Mouse (Mus musculus) adrenal gland, postnatal 25 days (tissue): Measurements from ENCODE around the gene Serf2. TPM values are rescaled to one million over a fixed set of nuclear protein-coding genes. Genes with fewer than 3 reads are reported as not detected.

Experiments
- DNase-seq: peaks from one replicate; pipeline ENCODE4 v3.0.0; 2021; ENCODE audit warnings: mixed read lengths
- microRNA-seq, 2 experiments: library from miRNA; unstranded; fragments of <30 nt; microRNA quantifications; one replicate each; pipeline ENCODE4 v1.2.0; 2021
- total RNA-seq: library from RNA; stranded (reverse); gene quantifications from 2 replicates; pipeline ENCODE4 v1.2.3, GENCODE M21; 2021

Serf2 gene
- total RNA-seq, 1 experiment from 2014 or later = 351 TPM

- peak; percentile 78 for DNase-seq
Measured at GRCm38 (mm10) chr2:121505942-121506882, 57.2 kb downstream of the Serf2 start, which contains the start of the genes Mfap1a and Wdr76. Gene Mfap1a (minus strand): TSS chr2:121506665. Gene Wdr76 (plus strand): TSS chr2:121506723.

- no peak for DNase-seq
Measured at GRCm38 (mm10) chr2:121507173-121507950, 58.4 kb downstream of the Serf2 start.

Small RNA genes lying within 50 kb of the gene (microRNA-seq; reads per million reads assigned to microRNA genes)
- 0 reads per million in 2 experiments for gene Gm22953

Other genes starting within 250 kb of the Serf2 start
- gene Trp53bp1, start 177.8 kb upstream of the Serf2 start, total RNA-seq = 82.8 and 89.4 TPM in 2 replicates
- 4.9 and 6.2 TPM in 2 replicates for gene Map1a, start 159.6 kb upstream of the Serf2 start, total RNA-seq
- 51.9 and 56.6 TPM in 2 replicates for gene Ppip5k1, start 93.8 kb upstream of the Serf2 start, total RNA-seq
- gene Ckmt1, start 91.5 kb upstream of the Serf2 start, total RNA-seq = 6.3 and 8.9 TPM in 2 replicates
- gene Strc, start 62.0 kb upstream of the Serf2 start, total RNA-seq = not detected in 2 replicates
- gene Pdia3, start 35.4 kb upstream of the Serf2 start, total RNA-seq = 377 and 379 TPM in 2 replicates
- gene Catsper2, start 35.4 kb upstream of the Serf2 start, total RNA-seq = 2.3 and 4.0 TPM in 2 replicates
- 0.49 TPM in 1 of 2 replicates, not detected in the other for gene Ell3, start 4.9 kb upstream of the Serf2 start, total RNA-seq
- 42.9 and 106 TPM in 2 replicates for gene Hypk, start 4.1 kb downstream of the Serf2 start, total RNA-seq
- gene Serinc4, start 7.6 kb downstream of the Serf2 start, total RNA-seq = 0.30 TPM in 1 of 2 replicates, not detected in the other
- 34.5 and 40.5 TPM in 2 replicates for gene Mfap1b, start 24.9 kb downstream of the Serf2 start, total RNA-seq
- gene Mfap1a, start 57.5 kb downstream of the Serf2 start, total RNA-seq = 34.5 and 37.6 TPM in 2 replicates
- 6.7 and 7.2 TPM in 2 replicates for gene Wdr76, start 57.5 kb downstream of the Serf2 start, total RNA-seq